Comparison of ENCODE assay signal across 7 mouse cellular contexts in the genomic region with DNA sequence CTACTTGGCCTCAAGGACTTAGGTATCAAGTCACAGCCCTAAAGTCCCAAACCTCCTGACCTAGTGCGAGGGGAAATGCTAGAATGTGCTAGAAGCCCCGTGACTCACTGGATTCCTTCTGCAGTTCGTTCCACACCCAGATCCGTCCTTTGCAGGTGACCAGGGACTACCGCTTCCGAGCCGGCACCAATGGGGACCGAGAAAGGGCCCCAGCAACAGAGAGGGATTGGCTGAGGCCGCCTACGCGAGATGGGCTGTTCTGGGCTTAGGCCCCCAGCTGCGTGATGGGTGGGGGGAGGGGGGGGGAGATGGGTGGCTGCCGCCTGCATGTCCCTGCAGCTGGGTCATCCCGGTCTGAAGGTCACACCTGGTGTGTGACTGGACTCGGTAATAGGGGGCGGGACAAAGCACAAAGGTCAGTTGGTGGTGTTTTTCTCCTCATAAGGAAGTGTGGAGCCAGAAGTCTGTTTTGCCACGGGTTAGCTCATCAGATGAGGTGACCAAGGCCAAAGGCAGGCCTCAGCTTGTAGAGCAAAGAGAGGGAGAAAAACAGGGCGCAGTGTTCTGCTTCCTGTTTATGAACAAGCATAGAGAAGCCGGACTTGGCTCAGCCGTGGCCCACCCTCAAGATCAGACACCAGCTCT. TPM values are rescaled to one million over a fixed set of nuclear protein-coding genes. Genes with fewer than 3 reads are reported as not detected.
A peak's percentile ranks its signal among the peaks of the same experiment; 100 is the strongest.
DNase-seq lines count a peak whose midpoint lies in the region; ATAC-seq lines count a peak whose summit lies in the region.

No protein-coding gene starts in this region.

- no peaks in the 10 kb centered on the region for H3K9me3 ChIP-seq in embryonic facial prominence, embryonic 11.5 days (replicated peaks; ENCODE audit: control insufficient read depth, low read length)
- no peaks in the 10 kb centered on the region for H3K9me3 ChIP-seq in limb, embryonic 10.5 days (replicated peaks)
- H3K9me3 ChIP-seq in midbrain, embryonic 13.5 days: no peaks in the 10 kb centered on the region

- H3K27me3 ChIP-seq in embryonic facial prominence, embryonic 11.5 days (ENCODE audit: control insufficient read depth, insufficient read depth, low read length): no peaks in the 10 kb centered on the region
- peaks cover 6% of the 10 kb centered on the region; the same call in 1 of the 2 replicates for H3K27me3 ChIP-seq in limb, embryonic 10.5 days (ENCODE audit: low read depth, poor library complexity, severe bottlenecking)
- no peaks in the 10 kb centered on the region for H3K27me3 ChIP-seq in midbrain, embryonic 13.5 days

- peaks cover 5% of the 10 kb centered on the region for H3K4me1 ChIP-seq in embryonic facial prominence, embryonic 11.5 days (ENCODE audit: control insufficient read depth, insufficient read depth, low read length)
- peaks cover 38% of the 10 kb centered on the region for H3K4me1 ChIP-seq in limb, embryonic 10.5 days
- peaks cover 35% of the 10 kb centered on the region for H3K4me1 ChIP-seq in midbrain, embryonic 13.5 days (replicated peaks)

- no peaks in the 10 kb centered on the region for H3K36me3 ChIP-seq in embryonic facial prominence, embryonic 11.5 days (replicated peaks; ENCODE audit: control insufficient read depth, insufficient read depth, low read depth, low read length)
- H3K36me3 ChIP-seq in limb, embryonic 10.5 days: peaks cover 7% of the 10 kb centered on the region
- no peaks in the 10 kb centered on the region for H3K36me3 ChIP-seq in midbrain, embryonic 13.5 days

- DNase-seq in adrenal gland, postnatal 14 days: peak; percentile 98
- DNase-seq in embryonic facial prominence, embryonic 11.5 days (ENCODE audit: low spot score): peak; percentile 96
- peak; percentile 98 for DNase-seq in kidney, adult 11 months
- DNase-seq in limb, embryonic 10.5 days (ENCODE audit: low spot score): peak; percentile 92
- peak; percentile 91 for DNase-seq in spleen, adult 12 weeks (ENCODE audit: low spot score)

- peak overlapping the region; percentile 18 for H3K4me3 ChIP-seq in embryonic facial prominence, embryonic 11.5 days (ENCODE audit: low read depth, low read length)
- H3K4me3 ChIP-seq in limb, embryonic 10.5 days: peak overlapping the region; percentile 44
- H3K4me3 ChIP-seq in midbrain, embryonic 13.5 days (replicated peaks): peak overlapping the region; percentile 34

- peak overlapping the region; percentile 97 for H3K27ac ChIP-seq in embryonic facial prominence, embryonic 11.5 days (replicated peaks; ENCODE audit: low read depth, low read length)
- H3K27ac ChIP-seq in limb, embryonic 10.5 days: peak overlapping the region; percentile 97
- H3K27ac ChIP-seq in midbrain, embryonic 13.5 days: peak overlapping the region; percentile 100

- peak overlapping the region; percentile 39 for H3K4me2 ChIP-seq in embryonic facial prominence, embryonic 11.5 days (ENCODE audit: low read depth, low read length)
- H3K4me2 ChIP-seq in midbrain, embryonic 13.5 days (replicated peaks): peak overlapping the region; percentile 56

- peak; percentile 92 for ATAC-seq in embryonic facial prominence, embryonic 11.5 days (replicated peaks; ENCODE audit: insufficient number of reproducible peaks, low FRiP score, low TSS enrichment, low read depth)
- peak; percentile 48 for ATAC-seq in granulocyte monocyte progenitor cell, adult 5-6 weeks (replicated peaks; ENCODE audit: poor library complexity, severe bottlenecking)
- peak; percentile 90 for ATAC-seq in midbrain, embryonic 13.5 days

- peak overlapping the region; percentile 58 for H3K9ac ChIP-seq in embryonic facial prominence, embryonic 11.5 days (replicated peaks; ENCODE audit: low read length)
- H3K9ac ChIP-seq in midbrain, embryonic 13.5 days (replicated peaks): peak overlapping the region; percentile 65

- whole genome bisulfite sequencing in embryonic facial prominence, embryonic 11.5 days: 0% methylated on average over 20 of the region's 20 CpGs
- 1% methylated on average over 20 of the region's 20 CpGs for WGBS in limb, embryonic 10.5 days
- WGBS in midbrain, embryonic 13.5 days: under 1% methylated on average over 20 of the region's 20 CpGs

RNA-seq across cellular contexts. Expression of a gene that starts 3.1 kb away (rescaled TPM):
- total RNA-seq in adrenal gland, postnatal 14 days (2021): 1,142 and 1,189 TPM in 2 replicates
- 1,016 and 1,055 TPM in 2 replicates for polyA plus RNA-seq in embryonic facial prominence, embryonic 11.5 days (2014; fragmentation: Nextera tagmentation; extraction: Ambion mirVana)
- total RNA-seq in granulocyte monocyte progenitor cell, adult 5-6 weeks (2014; fragmentation: Nextera tagmentation): 126 and 139 TPM in 2 replicates
- 236 and 280 TPM in 2 replicates for total RNA-seq in granulocyte monocyte progenitor cell, adult 5-6 weeks (2017)
- 856 and 992 TPM in 2 replicates for polyA plus RNA-seq in limb, embryonic 10.5 days (2016; fragmentation: Nextera tagmentation; extraction: Ambion mirVana)
- 1,275 and 1,322 TPM in 2 replicates for polyA plus RNA-seq in midbrain, embryonic 13.5 days (2015; fragmentation: Nextera tagmentation; extraction: Ambion mirVana)

RNA-seq across cellular contexts. Expression of a gene that starts 4.0 kb away (rescaled TPM):
- 0.26 and 0.49 TPM in 2 replicates for total RNA-seq in adrenal gland, postnatal 14 days (2021)
- not detected in 2 replicates for polyA plus RNA-seq in embryonic facial prominence, embryonic 11.5 days (2014; fragmentation: Nextera tagmentation; extraction: Ambion mirVana)
- total RNA-seq in granulocyte monocyte progenitor cell, adult 5-6 weeks (2014; fragmentation: Nextera tagmentation): 0.96 TPM in 1 of 2 replicates, not detected in the other
- 0.26 TPM in 1 of 2 replicates, not detected in the other for total RNA-seq in granulocyte monocyte progenitor cell, adult 5-6 weeks (2017)
- polyA plus RNA-seq in limb, embryonic 10.5 days (2016; fragmentation: Nextera tagmentation; extraction: Ambion mirVana): 0.44 and 0.54 TPM in 2 replicates
- 0.39 and 0.89 TPM in 2 replicates for polyA plus RNA-seq in midbrain, embryonic 13.5 days (2015; fragmentation: Nextera tagmentation; extraction: Ambion mirVana)

RNA-seq across cellular contexts. Expression of a gene that starts 40.8 kb away (rescaled TPM):
- 14.6 and 15.7 TPM in 2 replicates for total RNA-seq in adrenal gland, postnatal 14 days (2021)
- 7.2 and 9.0 TPM in 2 replicates for polyA plus RNA-seq in embryonic facial prominence, embryonic 11.5 days (2014; fragmentation: Nextera tagmentation; extraction: Ambion mirVana)
- 16.8 and 25.8 TPM in 2 replicates for total RNA-seq in granulocyte monocyte progenitor cell, adult 5-6 weeks (2014; fragmentation: Nextera tagmentation)
- 53.0 and 56.7 TPM in 2 replicates for total RNA-seq in granulocyte monocyte progenitor cell, adult 5-6 weeks (2017)
- 23.5 and 25.5 TPM in 2 replicates for polyA plus RNA-seq in limb, embryonic 10.5 days (2016; fragmentation: Nextera tagmentation; extraction: Ambion mirVana)
- polyA plus RNA-seq in midbrain, embryonic 13.5 days (2015; fragmentation: Nextera tagmentation; extraction: Ambion mirVana): 12.1 and 13.2 TPM in 2 replicates

RNA-seq across cellular contexts. Expression of a gene that starts 48.3 kb away (rescaled TPM):
- total RNA-seq in adrenal gland, postnatal 14 days (2021): 24.0 and 27.9 TPM in 2 replicates
- polyA plus RNA-seq in embryonic facial prominence, embryonic 11.5 days (2014; fragmentation: Nextera tagmentation; extraction: Ambion mirVana): 26.3 and 29.2 TPM in 2 replicates
- 43.5 and 68.5 TPM in 2 replicates for total RNA-seq in granulocyte monocyte progenitor cell, adult 5-6 weeks (2014; fragmentation: Nextera tagmentation)
- total RNA-seq in granulocyte monocyte progenitor cell, adult 5-6 weeks (2017): 24.4 and 25.4 TPM in 2 replicates
- 52.1 and 59.0 TPM in 2 replicates for polyA plus RNA-seq in limb, embryonic 10.5 days (2016; fragmentation: Nextera tagmentation; extraction: Ambion mirVana)
- 28.2 and 29.6 TPM in 2 replicates for polyA plus RNA-seq in midbrain, embryonic 13.5 days (2015; fragmentation: Nextera tagmentation; extraction: Ambion mirVana)

RNA-seq across cellular contexts. Expression of a gene that starts 52.2 kb away (rescaled TPM):
- 1,757 and 2,166 TPM in 2 replicates for total RNA-seq in adrenal gland, postnatal 14 days (2021)
- 22.7 and 26.4 TPM in 2 replicates for polyA plus RNA-seq in embryonic facial prominence, embryonic 11.5 days (2014; fragmentation: Nextera tagmentation; extraction: Ambion mirVana)
- 80.2 and 145 TPM in 2 replicates for total RNA-seq in granulocyte monocyte progenitor cell, adult 5-6 weeks (2014; fragmentation: Nextera tagmentation)
- 49.0 and 53.9 TPM in 2 replicates for total RNA-seq in granulocyte monocyte progenitor cell, adult 5-6 weeks (2017)
- polyA plus RNA-seq in limb, embryonic 10.5 days (2016; fragmentation: Nextera tagmentation; extraction: Ambion mirVana): 43.5 and 45.2 TPM in 2 replicates
- polyA plus RNA-seq in midbrain, embryonic 13.5 days (2015; fragmentation: Nextera tagmentation; extraction: Ambion mirVana): 22.1 and 22.8 TPM in 2 replicates

Comparison
In these comparisons a context has a peak if more than half of its experiments do, and no peak if none do; other contexts are left out.
1. Peak in every context shown above with its lines: DNase-seq, ATAC-seq, H3K4me3 ChIP-seq and H3K27ac ChIP-seq.